Mouse (Mus musculus) kidney, embryonic 16.5 days (tissue): ENCODE results near the gene Smad6. TPM values are rescaled to one million over a fixed set of nuclear protein-coding genes. Genes with fewer than 3 reads are reported as not detected.

Experiments used
- ATAC-seq: fragments of 200-750 bp; cut with Nextera tagmentation; 2 replicates; pipeline ENCODE4 v1.8.0; 2017; ENCODE audit warnings: moderate TSS enrichment; ENCODE audit not compliant: low FRiP score, low TSS enrichment
- H3K27ac ChIP-seq: fragments of 300-500 bp; sonication (generic); 2 replicates; pipeline ENCODE4 v1.5.1; 2014; ENCODE audit warnings: low read length
- H3K27me3 ChIP-seq: fragments of 300-500 bp; sonication (generic); 2 replicates; pipeline ENCODE4 v1.6.1; 2014; ENCODE audit warnings: low read length, control low read depth, mixed read lengths; ENCODE audit not compliant: insufficient read depth
- H3K36me3 ChIP-seq: fragments of 300-500 bp; sonication (generic); 2 replicates; pipeline ENCODE4 v1.6.1; 2014; ENCODE audit warnings: low read length, control low read depth, mixed read lengths; ENCODE audit not compliant: insufficient read depth
- H3K4me1 ChIP-seq: fragments of 300-500 bp; sonication (generic); 2 replicates; pipeline ENCODE4 v1.6.1; 2014; ENCODE audit warnings: low read length, control low read depth, mixed read lengths; ENCODE audit not compliant: insufficient read depth
- H3K4me2 ChIP-seq: fragments of 300-500 bp; sonication (generic); replicated peaks from 2 replicates; pipeline ENCODE4 v1.6.1; 2014; ENCODE audit warnings: low read depth, low read length
- H3K4me3 ChIP-seq: fragments of 300-500 bp; sonication (generic); 2 replicates; pipeline ENCODE4 v1.5.1; 2014; ENCODE audit warnings: mild to moderate bottlenecking, low read length
- H3K9ac ChIP-seq: fragments of 300-500 bp; sonication (generic); replicated peaks from 2 replicates; pipeline ENCODE4 v1.6.1; 2014; ENCODE audit warnings: low read length
- H3K9me3 ChIP-seq: fragments of 300-500 bp; sonication (generic); 2 replicates; pipeline ENCODE4 v1.6.1; 2016; ENCODE audit warnings: low read length, control low read depth
- WGBS: fragments of 180-500 bp; shearing (Covaris S2); extraction: QIAGEN DNeasy Blood & Tissue Kit; methylation state at CpG from one replicate; pipeline ENCODE4 v1.1.7; 2014; 5-methylcytosine and 5-hydroxymethylcytosine counted together
- polyA plus RNA-seq: library from polyadenylated mRNA; unstranded; fragments of >200 nt; fragmentation: Nextera tagmentation; extraction: Ambion mirVana; gene quantifications from 2 replicates; pipeline ENCODE4 v1.2.1, GENCODE M21; 2015

Gene Smad6
- polyA plus RNA-seq, 1 experiment from 2014 or later = 8.4 TPM

GRCm38 (mm10) chr9:64014801-64015200, 7.1 kb downstream of the Smad6 start:
- Histone ChIP-seq H3K4me1 (peaks cover 53% of the 10 kb centered on the region), H3K36me3 (peaks cover 28% of the 10 kb centered on the region), H3K4me3 (no peak overlapping the region), H3K27me3 (no peaks in the 10 kb centered on the region), H3K27ac (peak overlapping the region; percentile 25; the same call in 1 of the 2 replicates), H3K4me2 (no peak overlapping the region), H3K9ac (no peak overlapping the region), H3K9me3 (peaks cover 5% of the 10 kb centered on the region; the same call in 1 of the 2 replicates)
- WGBS = 45% methylated on average over 6 of the region's 6 CpGs
- ATAC-seq = no peak

GRCm38 (mm10) chr9:64011356-64011755, 10.5 kb downstream of the Smad6 start:
- WGBS = 100% methylated on average over 1 of the region's 1 CpGs
- Histone ChIP-seq H3K27me3 (no peaks in the 10 kb centered on the region), H3K4me2 (no peak overlapping the region), H3K27ac (no peak overlapping the region), H3K9ac (no peak overlapping the region), H3K9me3 (peaks cover 5% of the 10 kb centered on the region; the same call in 1 of the 2 replicates), H3K4me3 (no peak overlapping the region), H3K4me1 (peaks cover 28% of the 10 kb centered on the region), H3K36me3 (peaks cover 49% of the 10 kb centered on the region)
- ATAC-seq = no peak

GRCm38 (mm10) chr9:64002981-64003380, 18.9 kb downstream of the Smad6 start:
- Histone ChIP-seq H3K9ac (no peak overlapping the region), H3K4me1 (peaks cover 36% of the 10 kb centered on the region), H3K27ac (no peak overlapping the region), H3K4me2 (no peak overlapping the region), H3K36me3 (peaks cover 51% of the 10 kb centered on the region), H3K27me3 (no peaks in the 10 kb centered on the region), H3K4me3 (no peak overlapping the region), H3K9me3 (no peaks in the 10 kb centered on the region)
- no peak for ATAC-seq
- 82% methylated on average over 7 of the region's 7 CpGs for WGBS

- ATAC-seq = no peak
- H3K9ac ChIP-seq = no peak overlapping the region
- no peak overlapping the region for H3K4me3 ChIP-seq
- H3K4me2 ChIP-seq = no peak overlapping the region
- H3K9me3 ChIP-seq = no peaks in the 10 kb centered on the region
- peaks cover 42% of the 10 kb centered on the region for H3K4me1 ChIP-seq
- no peaks in the 10 kb centered on the region for H3K27me3 ChIP-seq
- no peak overlapping the region for H3K27ac ChIP-seq
- 71% methylated on average over 7 of the region's 7 CpGs for WGBS
- H3K36me3 ChIP-seq = peaks cover 40% of the 10 kb centered on the region
Measured at GRCm38 (mm10) chr9:64001081-64001480, 20.8 kb downstream of the Smad6 start.

- H3K9me3 ChIP-seq = no peaks in the 10 kb centered on the region
- no peak for ATAC-seq
- peaks cover 42% of the 10 kb centered on the region for H3K4me1 ChIP-seq
- no peaks in the 10 kb centered on the region for H3K27me3 ChIP-seq
- H3K27ac ChIP-seq = no peak overlapping the region
- whole genome bisulfite sequencing = 76% methylated on average over 5 of the region's 5 CpGs
- no peak overlapping the region for H3K9ac ChIP-seq
- H3K4me2 ChIP-seq = no peak overlapping the region
- peaks cover 40% of the 10 kb centered on the region for H3K36me3 ChIP-seq
- no peak overlapping the region for H3K4me3 ChIP-seq
Measured at GRCm38 (mm10) chr9:64000085-64000484, 21.8 kb downstream of the Smad6 start.

- WGBS = 76% methylated on average over 9 of the region's 9 CpGs
- H3K9me3 ChIP-seq = no peaks in the 10 kb centered on the region
- no peak for ATAC-seq
- no peak overlapping the region for H3K4me3 ChIP-seq
- peaks cover 42% of the 10 kb centered on the region for H3K4me1 ChIP-seq
- no peak overlapping the region for H3K9ac ChIP-seq
- H3K4me2 ChIP-seq = no peak overlapping the region
- H3K27ac ChIP-seq = no peak overlapping the region
- H3K27me3 ChIP-seq = no peaks in the 10 kb centered on the region
- peaks cover 34% of the 10 kb centered on the region for H3K36me3 ChIP-seq
Measured at GRCm38 (mm10) chr9:63999194-63999593, 22.7 kb downstream of the Smad6 start.

GRCm38 (mm10) chr9:63998026-63998425, 23.8 kb downstream of the Smad6 start:
- Histone ChIP-seq H3K4me1 (peaks cover 45% of the 10 kb centered on the region), H3K4me2 (no peak overlapping the region)

GRCm38 (mm10) chr9:63997439-63997838, 24.4 kb downstream of the Smad6 start:
- WGBS = 48% methylated on average over 4 of the region's 4 CpGs
- peaks cover 22% of the 10 kb centered on the region for H3K36me3 ChIP-seq
- H3K4me2 ChIP-seq = no peak overlapping the region
- H3K27me3 ChIP-seq = no peaks in the 10 kb centered on the region
- H3K27ac ChIP-seq = peak overlapping the region; percentile 70; the same call in 1 of the 2 replicates
- H3K4me1 ChIP-seq = peaks cover 51% of the 10 kb centered on the region
- H3K9ac ChIP-seq = 0 out of 2 replicates have a peak overlapping the region, but pooled peaks have one; percentile 36
- ATAC-seq = peak; percentile 60; the same call in 1 of the 2 replicates
- no peak overlapping the region for H3K4me3 ChIP-seq
- no peaks in the 10 kb centered on the region for H3K9me3 ChIP-seq

More at GRCm38 (mm10) chr9:63998026-63998425, 23.8 kb downstream of the Smad6 start:
- peak overlapping the region; percentile 70 for H3K27ac ChIP-seq
- no peaks in the 10 kb centered on the region for H3K27me3 ChIP-seq
- H3K36me3 ChIP-seq = peaks cover 28% of the 10 kb centered on the region
- WGBS = 36% methylated on average over 14 of the region's 14 CpGs
- no peak for ATAC-seq
- H3K9me3 ChIP-seq = no peaks in the 10 kb centered on the region
- peak overlapping the region; percentile 36; the same call in 1 of the 2 replicates for H3K9ac ChIP-seq
- H3K4me3 ChIP-seq = no peak overlapping the region

GRCm38 (mm10) chr9:63993256-63993655, 28.6 kb downstream of the Smad6 start:
- H3K36me3 ChIP-seq = peaks cover 12% of the 10 kb centered on the region
- H3K4me1 ChIP-seq = peaks cover 31% of the 10 kb centered on the region
- H3K27me3 ChIP-seq = no peaks in the 10 kb centered on the region
- 75% methylated on average over 5 of the region's 5 CpGs for WGBS
- no peaks in the 10 kb centered on the region for H3K9me3 ChIP-seq
- no peak overlapping the region for H3K27ac ChIP-seq
- no peak for ATAC-seq
- no peak overlapping the region for H3K9ac ChIP-seq
- H3K4me2 ChIP-seq = no peak overlapping the region
- no peak overlapping the region for H3K4me3 ChIP-seq

- no peak for ATAC-seq
- no peaks in the 10 kb centered on the region for H3K9me3 ChIP-seq
- H3K36me3 ChIP-seq = peaks cover 12% of the 10 kb centered on the region
- H3K27me3 ChIP-seq = no peaks in the 10 kb centered on the region
- H3K9ac ChIP-seq = no peak overlapping the region
- WGBS = 58% methylated on average over 4 of the region's 4 CpGs
- H3K4me3 ChIP-seq = no peak overlapping the region
- H3K4me1 ChIP-seq = peaks cover 26% of the 10 kb centered on the region
- no peak overlapping the region for H3K27ac ChIP-seq
- no peak overlapping the region for H3K4me2 ChIP-seq
Measured at GRCm38 (mm10) chr9:63992761-63993160, 29.1 kb downstream of the Smad6 start.
